Mouse (Mus musculus) kidney, adult 2 months (tissue): Measurements from ENCODE around the gene Mocs2. TPM values are rescaled to one million over a fixed set of nuclear protein-coding genes. Genes with fewer than 3 reads are reported as not detected.
A peak's percentile ranks its signal among the peaks of the same experiment; 100 is the strongest.

Experiments used
- DNase-seq: peaks from one replicate; pipeline ENCODE4 v3.0.0; 2021
- H3K27ac ChIP-seq: fragments of 200-500 bp; 2 replicates; pipeline ENCODE4 v1.5.1; 2012; ENCODE audit warnings: low read depth, low read length, control low read depth, inconsistent platforms; ENCODE audit not compliant: insufficient read depth
- H3K27me3 ChIP-seq: fragments of 200-500 bp; replicated peaks from 2 replicates; pipeline ENCODE4 v1.6.1; 2012; ENCODE audit warnings: mild to moderate bottlenecking, moderate library complexity, low read length, inconsistent platforms; ENCODE audit not compliant: control insufficient read depth, insufficient read depth
- H3K36me3 ChIP-seq: fragments of 200-500 bp; 2 replicates; pipeline ENCODE4 v1.6.1; 2012; ENCODE audit warnings: mild to moderate bottlenecking, moderate library complexity, low read length, inconsistent platforms; ENCODE audit not compliant: control insufficient read depth, insufficient read depth
- H3K4me1 ChIP-seq: fragments of 200-500 bp; 2 replicates; pipeline ENCODE4 v1.6.1; 2011; ENCODE audit warnings: low read length; ENCODE audit not compliant: control insufficient read depth, insufficient read depth
- H3K4me3 ChIP-seq: fragments of 200-500 bp; 2 replicates; pipeline ENCODE4 v1.5.1; 2011; ENCODE audit warnings: mild to moderate bottlenecking, low read depth, low read length, control low read depth; ENCODE audit not compliant: insufficient read depth
- CTCF ChIP-seq: fragments of 200-500 bp; conservative IDR thresholded peaks from 2 replicates; pipeline ENCODE4 v1.5.1; 2011; ENCODE audit warnings: low read depth, mild to moderate bottlenecking, control low read depth, low read length, moderate library complexity, mixed read lengths; ENCODE audit not compliant: insufficient read depth, insufficient read length
- POLR2A ChIP-seq: fragments of 200-500 bp; IDR thresholded peaks from one replicate; pipeline ENCODE4 v1.6.1; 2011; ENCODE audit warnings: low read depth, low read length, control low read depth
- WGBS: fragments of 180-500 bp; shearing (Covaris S2); methylation state at CpG from one replicate; pipeline ENCODE4 v1.1.7; 2018; 5-methylcytosine and 5-hydroxymethylcytosine counted together
- polyA plus RNA-seq: library from polyadenylated mRNA; depleted of rRNA; stranded (reverse); fragments of >200 nt; gene quantifications from 2 replicates; pipeline ENCODE4 v1.2.3, GENCODE M21; 2012

Gene Mocs2
- polyA plus RNA-seq, 1 experiment: 53.4 TPM

- Histone ChIP-seq H3K27ac (no peak overlapping the region), H3K27me3 (no peaks in the 10 kb centered on the region), H3K4me1 (no peaks in the 10 kb centered on the region), H3K4me3 (no peak overlapping the region), H3K36me3 (no peaks in the 10 kb centered on the region; the same call in 1 of the 2 replicates)
- TF ChIP-seq POLR2A: no peak
- 19% methylated on average over 5 of the region's 5 CpGs for WGBS
- peak; percentile 80 for DNase-seq
Observed at GRCm38 (mm10) chr13:114838535-114838990, 20.5 kb downstream of the Mocs2 start.

GRCm38 (mm10) chr13:114839098-114839497, 21.1 kb downstream of the Mocs2 start:
- Histone ChIP-seq H3K36me3 (no peaks in the 10 kb centered on the region; the same call in 1 of the 2 replicates), H3K27me3 (no peaks in the 10 kb centered on the region), H3K4me3 (no peak overlapping the region), H3K27ac (no peak overlapping the region), H3K4me1 (no peaks in the 10 kb centered on the region)
- TF ChIP-seq POLR2A (no peak), CTCF (no peak)
- no peak for DNase-seq
- 89% methylated on average over 9 of the region's 9 CpGs for whole genome bisulfite sequencing

- H3K4me1 ChIP-seq: no peaks in the 10 kb centered on the region
- no peak overlapping the region for H3K4me3 ChIP-seq
- DNase-seq: no peak
- H3K27ac ChIP-seq: no peak overlapping the region
- 92% methylated on average over 4 of the region's 4 CpGs for WGBS
- H3K27me3 ChIP-seq: no peaks in the 10 kb centered on the region
- TF ChIP-seq POLR2A (no peak), CTCF (no peak)
- no peaks in the 10 kb centered on the region; the same call in 1 of the 2 replicates for H3K36me3 ChIP-seq
Observed at GRCm38 (mm10) chr13:114840545-114840944, 22.5 kb downstream of the Mocs2 start.

GRCm38 (mm10) chr13:114843318-114843717, 25.3 kb downstream of the Mocs2 start:
- TF ChIP-seq CTCF: no peak
- no peak for TF ChIP-seq POLR2A
- no peak for DNase-seq
- Histone ChIP-seq H3K4me1 (no peaks in the 10 kb centered on the region), H3K27ac (no peak overlapping the region), H3K4me3 (no peak overlapping the region), H3K27me3 (no peaks in the 10 kb centered on the region), H3K36me3 (no peaks in the 10 kb centered on the region)
- 67% methylated on average over 1 of the region's 1 CpGs for WGBS

- no peaks in the 10 kb centered on the region for H3K27me3 ChIP-seq
- no peaks in the 10 kb centered on the region for H3K4me1 ChIP-seq
- 86% methylated on average over 6 of the region's 6 CpGs for WGBS
- TF ChIP-seq POLR2A: no peak
- TF ChIP-seq CTCF: no peak
- no peak overlapping the region for H3K27ac ChIP-seq
- H3K36me3 ChIP-seq: no peaks in the 10 kb centered on the region
- no peak overlapping the region for H3K4me3 ChIP-seq
- DNase-seq: no peak
Observed at GRCm38 (mm10) chr13:114845804-114846203, 27.8 kb downstream of the Mocs2 start.

- TF ChIP-seq CTCF (no peak), POLR2A (no peak)
- DNase-seq: no peak
- H3K27me3 ChIP-seq: no peaks in the 10 kb centered on the region
- H3K27ac ChIP-seq: no peak overlapping the region
- no peaks in the 10 kb centered on the region for H3K36me3 ChIP-seq
- 79% methylated on average over 3 of the region's 3 CpGs for WGBS
- no peak overlapping the region for H3K4me3 ChIP-seq
- H3K4me1 ChIP-seq: peaks cover 4% of the 10 kb centered on the region
Observed at GRCm38 (mm10) chr13:114848945-114849344, 30.9 kb downstream of the Mocs2 start.

- Histone ChIP-seq H3K27me3 (no peaks in the 10 kb centered on the region), H3K4me1 (peaks cover 4% of the 10 kb centered on the region), H3K4me3 (no peak overlapping the region), H3K27ac (no peak overlapping the region; the same call in 1 of the 2 replicates), H3K36me3 (no peaks in the 10 kb centered on the region)
- 38% methylated on average over 6 of the region's 6 CpGs for WGBS
- no peak for TF ChIP-seq POLR2A
- TF ChIP-seq CTCF: no peak
- DNase-seq: peak; percentile 71
Observed at GRCm38 (mm10) chr13:114852264-114853111, 34.5 kb downstream of the Mocs2 start.
